Mouse (Mus musculus): ENCODE measurements at regions not wholly inside any gene's neighbourhood (a gene's known extent, or its start where the extent isn't known, plus 50 kb on each side); places are given as distances from the start of the nearest gene placed in this dataset.

- TF ChIP-seq CTCF (IDR thresholded peaks at IDR 0.05; ENCODE audit: low read depth, low read length), result no peak
- no peak for TF ChIP-seq POLR2A (IDR thresholded peaks at IDR 0.05; ENCODE audit: extremely low read depth, insufficient read depth, low read length)
Observed at GRCm38 (mm10) chr8:31584661-31585060, 1843.8 kb upstream of the 5930422O12Rik start.

Measured in liver, adult 2 months (tissue).